Mouse (Mus musculus) forebrain, embryonic 12.5 days (tissue): ENCODE results near the gene AW551984. TPM values are rescaled to one million over a fixed set of nuclear protein-coding genes. Genes with fewer than 3 reads are reported as not detected.
A peak's percentile ranks its signal among the peaks of the same experiment; 100 is the strongest.

ENCODE experiments used
- ATAC-seq: fragments of 200-750 bp; cut with Nextera tagmentation; 2 replicates; pipeline ENCODE4 v1.8.0; 2017; ENCODE audit warnings: moderate TSS enrichment; ENCODE audit not compliant: low FRiP score
- H3K27ac ChIP-seq: fragments of 300-500 bp; sonication (generic); 2 replicates; pipeline ENCODE4 v1.5.1; 2016; ENCODE audit warnings: mild to moderate bottlenecking
- H3K27me3 ChIP-seq: fragments of 300-500 bp; sonication (generic); 2 replicates; pipeline ENCODE4 v1.6.1; 2016; ENCODE audit warnings: mild to moderate bottlenecking
- H3K36me3 ChIP-seq: fragments of 300-500 bp; sonication (generic); replicated peaks from 2 replicates; pipeline ENCODE4 v1.6.1; 2016; ENCODE audit warnings: mild to moderate bottlenecking
- H3K4me1 ChIP-seq: fragments of 300-500 bp; sonication (generic); 2 replicates; pipeline ENCODE4 v1.6.1; 2016
- H3K4me2 ChIP-seq: fragments of 300-500 bp; sonication (generic); 2 replicates; pipeline ENCODE4 v1.6.1; 2016; ENCODE audit warnings: mild to moderate bottlenecking, moderate library complexity
- H3K4me3 ChIP-seq: fragments of 300-500 bp; sonication (generic); replicated peaks from 2 replicates; pipeline ENCODE4 v1.5.1; 2016; ENCODE audit warnings: mild to moderate bottlenecking
- H3K9ac ChIP-seq: fragments of 300-500 bp; sonication (generic); 2 replicates; pipeline ENCODE4 v1.6.1; 2016; ENCODE audit warnings: mild to moderate bottlenecking
- H3K9me3 ChIP-seq: fragments of 300-500 bp; sonication (generic); 2 replicates; pipeline ENCODE4 v1.6.1; 2016
- WGBS: fragments of 180-500 bp; shearing (Covaris S2); methylation state at CpG from one replicate; pipeline ENCODE4 v1.1.7; 2016; 5-methylcytosine and 5-hydroxymethylcytosine counted together
- polyA plus RNA-seq: library from polyadenylated mRNA; unstranded; fragments of >200 nt; fragmentation: Nextera tagmentation; extraction: Ambion mirVana; gene quantifications from 2 replicates; pipeline ENCODE4 v1.2.1, GENCODE M21; 2016

Gene AW551984
- polyA plus RNA-seq, 1 experiment from 2014 or later, result 23.6 TPM

GRCm38 (mm10) chr9:39602536-39603332 lies 1.5 kb downstream of the AW551984 start:
- Histone ChIP-seq H3K27ac (no peak overlapping the region), H3K9ac (peak overlapping the region; percentile 42; the same call in 1 of the 2 replicates), H3K27me3 (no peaks in the 10 kb centered on the region), H3K4me1 (peaks cover 9% of the 10 kb centered on the region), H3K4me2 (peak overlapping the region; percentile 75), H3K36me3 (no peaks in the 10 kb centered on the region), H3K9me3 (no peaks in the 10 kb centered on the region), H3K4me3 (peak overlapping the region; percentile 44)
- WGBS, result 1% methylated on average over 19 of the region's 19 CpGs
- ATAC-seq, result peak; percentile 92

DNA sequence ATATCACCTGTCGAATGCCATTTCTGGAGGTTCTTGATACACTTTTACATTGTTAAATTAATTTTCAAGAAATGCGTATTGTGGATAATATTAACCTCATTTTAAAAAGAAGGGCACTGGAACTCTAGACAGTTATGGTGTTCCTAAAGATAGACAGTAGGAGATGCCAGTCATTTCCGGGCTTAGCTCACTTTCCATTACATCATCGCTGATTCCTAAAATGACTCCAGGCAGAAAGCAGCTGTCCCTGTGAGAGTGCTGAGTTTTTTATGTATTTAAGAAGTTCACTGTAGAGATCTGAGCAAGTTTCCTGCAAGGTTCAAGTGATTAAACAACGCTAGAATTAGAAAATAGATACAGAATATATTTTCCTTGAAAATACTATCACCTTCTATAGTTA lies 27.2 kb downstream of the AW551984 start:
- 93% methylated on average over 5 of the region's 5 CpGs for WGBS
- Histone ChIP-seq H3K36me3 (no peaks in the 10 kb centered on the region), H3K9me3 (no peaks in the 10 kb centered on the region), H3K4me3 (no peak overlapping the region), H3K4me1 (no peaks in the 10 kb centered on the region), H3K4me2 (no peak overlapping the region), H3K9ac (no peak overlapping the region), H3K27ac (no peak overlapping the region), H3K27me3 (no peaks in the 10 kb centered on the region)
- ATAC-seq, result no peak

GRCm38 (mm10) chr9:39575469-39575868 lies 28.7 kb downstream of the AW551984 start, which contains the start of gene Olfr959:
TSS of gene Olfr959 (minus strand) at chr9:39575569.
- H3K4me1 ChIP-seq, result no peaks in the 10 kb centered on the region
- WGBS, result 88% methylated on average over 3 of the region's 3 CpGs
- H3K4me3 ChIP-seq, result no peak within 1 kb of the TSS
- H3K4me2 ChIP-seq, result no peak within 1 kb of the TSS
- H3K27ac ChIP-seq, result no peak within 1 kb of the TSS
- H3K9me3 ChIP-seq, result no peaks in the 10 kb centered on the region
- no peak for ATAC-seq
- no peaks in the 10 kb centered on the region for H3K27me3 ChIP-seq
- H3K9ac ChIP-seq, result no peak within 1 kb of the TSS
- no peaks in the 10 kb centered on the region for H3K36me3 ChIP-seq

DNA sequence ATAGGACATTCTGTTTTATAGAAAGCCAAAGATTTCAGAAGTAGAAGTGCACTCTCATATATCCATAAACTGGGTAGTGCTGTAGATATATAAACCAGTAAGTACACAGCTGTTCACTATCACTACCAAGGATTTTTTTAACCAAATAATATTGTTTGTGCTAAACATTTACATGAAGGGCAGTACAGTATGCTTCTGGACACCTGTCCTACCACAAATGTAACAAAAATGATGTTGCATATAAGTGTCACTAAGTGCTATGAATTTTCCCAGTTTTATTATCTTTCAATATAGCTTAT lies 45.9 kb downstream of the AW551984 start:
- Histone ChIP-seq H3K4me3 (no peak overlapping the region), H3K4me1 (peaks cover 9% of the 10 kb centered on the region), H3K36me3 (no peaks in the 10 kb centered on the region), H3K9me3 (no peaks in the 10 kb centered on the region), H3K9ac (no peak overlapping the region), H3K27me3 (no peaks in the 10 kb centered on the region), H3K27ac (peak overlapping the region; percentile 84; the same call in 1 of the 2 replicates), H3K4me2 (no peak overlapping the region)
- ATAC-seq, result peak; percentile 58

- Histone ChIP-seq H3K4me3 (no peak overlapping the region), H3K27ac (peak overlapping the region; percentile 84), H3K9me3 (no peaks in the 10 kb centered on the region), H3K27me3 (no peaks in the 10 kb centered on the region), H3K9ac (no peak overlapping the region), H3K4me2 (peak overlapping the region; percentile 21), H3K4me1 (peaks cover 9% of the 10 kb centered on the region), H3K36me3 (no peaks in the 10 kb centered on the region)
- 29% methylated on average over 3 of the region's 3 CpGs for WGBS
- ATAC-seq, result peak; percentile 92
Measured at GRCm38 (mm10) chr9:39557529-39558348, 46.5 kb downstream of the AW551984 start.

DNA sequence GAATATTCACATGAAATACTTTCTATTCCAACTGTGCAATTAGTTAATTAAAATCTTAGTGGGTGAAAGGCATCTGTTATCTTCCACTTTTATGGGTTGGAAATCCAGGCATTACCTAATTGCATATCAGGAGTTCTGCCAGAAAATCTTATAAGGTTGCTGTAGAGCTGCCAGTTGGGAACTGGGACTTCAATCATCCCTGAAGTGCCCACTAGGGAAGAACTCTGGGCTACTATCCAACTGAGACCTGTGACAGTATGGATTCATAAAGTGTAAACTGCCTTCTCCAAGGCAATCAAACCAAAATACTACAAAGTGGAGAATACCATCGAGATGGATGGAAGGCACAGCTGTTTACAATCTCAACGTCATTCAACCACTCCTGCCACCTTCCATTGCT lies 50.3 kb downstream of the AW551984 start, which contains the start of gene Olfr958:
Gene Olfr958, minus strand, starts transcription at position 109 of the 400 bp plus-strand sequence.
- no peak for ATAC-seq
- no peak within 1 kb of the TSS for H3K4me2 ChIP-seq
- no peaks in the 10 kb centered on the region for H3K9me3 ChIP-seq
- 72% methylated on average over 2 of the region's 2 CpGs for WGBS
- no peaks in the 10 kb centered on the region for H3K36me3 ChIP-seq
- no peak within 1 kb of the TSS for H3K27ac ChIP-seq
- no peaks in the 10 kb centered on the region for H3K27me3 ChIP-seq
- peaks cover 9% of the 10 kb centered on the region for H3K4me1 ChIP-seq
- no peak within 1 kb of the TSS for H3K9ac ChIP-seq
- H3K4me3 ChIP-seq, result no peak within 1 kb of the TSS

DNA sequence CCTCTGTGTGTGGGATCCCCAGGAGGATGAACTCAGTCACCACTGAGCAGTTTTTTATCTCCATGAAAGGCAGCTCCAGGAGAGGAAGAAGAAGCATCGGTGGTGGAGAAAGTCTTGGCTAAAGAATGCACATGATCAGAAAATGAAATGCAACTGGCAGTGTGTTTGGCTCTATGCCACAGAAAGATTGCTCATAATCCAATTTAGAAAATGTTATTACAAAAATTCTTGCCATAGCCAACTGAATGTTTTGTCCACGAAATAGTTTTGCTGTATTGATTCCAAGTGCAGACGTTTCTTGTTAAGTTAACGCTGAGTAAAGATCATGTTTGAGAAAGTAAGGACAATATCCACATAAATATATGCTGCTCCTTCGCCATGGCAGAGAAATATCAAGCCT lies 53.4 kb downstream of the AW551984 start:
- Histone ChIP-seq H3K36me3 (no peaks in the 10 kb centered on the region), H3K4me2 (no peak overlapping the region), H3K4me3 (no peak overlapping the region), H3K4me1 (no peaks in the 10 kb centered on the region), H3K9me3 (no peaks in the 10 kb centered on the region), H3K27ac (no peak overlapping the region), H3K9ac (no peak overlapping the region), H3K27me3 (no peaks in the 10 kb centered on the region)
- ATAC-seq, result no peak
- 83% methylated on average over 5 of the region's 5 CpGs for whole genome bisulfite sequencing

Other genes starting within 250 kb of the AW551984 start
- not detected in 2 replicates for gene Olfr951, start 217.0 kb downstream of the AW551984 start, polyA plus RNA-seq
- not detected in 2 replicates for gene Olfr952, start 177.3 kb downstream of the AW551984 start, polyA plus RNA-seq
- not detected in 2 replicates for gene Olfr954, start 147.7 kb downstream of the AW551984 start, polyA plus RNA-seq
- not detected in 2 replicates for gene Olfr955, start 132.5 kb downstream of the AW551984 start, polyA plus RNA-seq
- gene Olfr44, start 110.4 kb downstream of the AW551984 start, polyA plus RNA-seq, result not detected in 2 replicates
- 0.13 TPM in 1 of 2 replicates, not detected in the other for gene Olfr957, start 88.6 kb downstream of the AW551984 start, polyA plus RNA-seq
- gene Olfr958, start 50.3 kb downstream of the AW551984 start, polyA plus RNA-seq, result not detected in 2 replicates
- gene Olfr959, start 28.8 kb downstream of the AW551984 start, polyA plus RNA-seq, result not detected in 2 replicates
- gene Olfr148, start 6.3 kb upstream of the AW551984 start, polyA plus RNA-seq, result not detected in 2 replicates
- not detected in 2 replicates for gene Olfr960, start 17.0 kb upstream of the AW551984 start, polyA plus RNA-seq
- gene Olfr961, start 40.7 kb upstream of the AW551984 start, polyA plus RNA-seq, result not detected in 2 replicates
- not detected in 2 replicates for gene Olfr963, start 62.8 kb upstream of the AW551984 start, polyA plus RNA-seq
- gene Olfr149, start 102.7 kb upstream of the AW551984 start, polyA plus RNA-seq, result not detected in 2 replicates
- not detected in 2 replicates for gene Olfr965, start 107.0 kb upstream of the AW551984 start, polyA plus RNA-seq
- gene Olfr150, start 126.6 kb upstream of the AW551984 start, polyA plus RNA-seq, result not detected in 2 replicates
- gene Olfr967, start 141.8 kb upstream of the AW551984 start, polyA plus RNA-seq, result not detected in 2 replicates
- gene Olfr968, start 178.8 kb upstream of the AW551984 start, polyA plus RNA-seq, result not detected in 2 replicates
- not detected in 2 replicates for gene Olfr969, start 186.5 kb upstream of the AW551984 start, polyA plus RNA-seq
- not detected in 2 replicates for gene Olfr970, start 204.5 kb upstream of the AW551984 start, polyA plus RNA-seq
- gene Olfr971, start 232.5 kb upstream of the AW551984 start, polyA plus RNA-seq, result not detected in 2 replicates